Mouse (Mus musculus): Measurements from ENCODE around the gene A4galt.

A4galt gene

GRCm38 (mm10) chr15:83226066-83226834, 25.3 kb downstream of the A4galt start:
- DNase-seq (ENCODE audit: low spot score in 2 of 2) = no peak

- DNase-seq (ENCODE audit: low spot score in 2 of 2) = peak in 1 of 2 experiments; percentile 13
These were observed 27.3 kb downstream of the A4galt start for GRCm38 (mm10) chr15:83224136-83224766.

- no peak for DNase-seq (ENCODE audit: low spot score in 2 of 2)
These were observed 28.2 kb downstream of the A4galt start for GRCm38 (mm10) chr15:83223208-83223962.

GRCm38 (mm10) chr15:83221721-83222120, 29.9 kb downstream of the A4galt start:
- no peak for DNase-seq (ENCODE audit: low spot score in 2 of 2)

GRCm38 (mm10) chr15:83220368-83221013, 31.1 kb downstream of the A4galt start:
- DNase-seq (ENCODE audit: low spot score in 2 of 2) = no peak

GRCm38 (mm10) chr15:83215322-83216216, 36.0 kb downstream of the A4galt start:
- DNase-seq (ENCODE audit: low spot score in 2 of 2) = no peak

- peak; percentile 41 to 55 for DNase-seq (ENCODE audit: low spot score in 2 of 2)
These were observed 41.3 kb downstream of the A4galt start for GRCm38 (mm10) chr15:83210229-83210628.

- no peak for DNase-seq (ENCODE audit: low spot score in 2 of 2)
These were observed 41.9 kb downstream of the A4galt start for GRCm38 (mm10) chr15:83209719-83210118.

GRCm38 (mm10) chr15:83209092-83209695, 42.4 kb downstream of the A4galt start:
- DNase-seq (ENCODE audit: low spot score in 2 of 2) = no peak

GRCm38 (mm10) chr15:83204731-83205451, 46.7 kb downstream of the A4galt start:
- DNase-seq (ENCODE audit: low spot score in 2 of 2) = peak; percentile 36 to 67

GRCm38 (mm10) chr15:83202412-83202811, 49.2 kb downstream of the A4galt start:
- DNase-seq (ENCODE audit: low spot score in 2 of 2) = no peak

- no peak for DNase-seq (ENCODE audit: low spot score in 2 of 2)
These were observed 58.2 kb downstream of the A4galt start for GRCm38 (mm10) chr15:83193413-83193812.

GRCm38 (mm10) chr15:83182351-83182750, 69.2 kb downstream of the A4galt start:
- no peak for DNase-seq (ENCODE audit: low spot score in 2 of 2)

GRCm38 (mm10) chr15:83181800-83182330, 69.7 kb downstream of the A4galt start:
- DNase-seq (ENCODE audit: low spot score in 2 of 2) = no peak

- no peak for DNase-seq (ENCODE audit: low spot score in 2 of 2)
These were observed 71.6 kb downstream of the A4galt start for GRCm38 (mm10) chr15:83180004-83180403.
